Mouse (Mus musculus): ENCODE data around the gene Ophn1.
A peak's percentile ranks its signal among the peaks of the same experiment; 100 is the strongest.

DNA sequence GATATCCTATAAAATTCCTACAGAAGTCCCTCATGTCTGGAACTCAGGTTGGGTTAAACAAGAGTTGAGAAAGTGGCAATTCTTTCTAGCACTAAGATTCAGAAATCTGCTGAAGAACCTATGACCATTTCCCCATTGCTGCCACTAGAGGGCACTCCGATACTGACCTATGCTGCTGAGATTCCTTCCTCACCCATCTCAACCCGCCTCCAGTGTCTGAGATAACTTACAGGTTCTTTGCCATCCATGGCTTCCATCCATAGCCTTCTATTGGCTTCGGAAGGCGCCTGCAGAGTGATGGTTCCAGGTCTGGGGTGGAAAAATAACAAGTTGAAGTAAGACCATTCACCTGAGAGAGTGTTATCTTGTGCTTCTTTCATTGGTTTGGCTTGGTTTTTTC, 189.2 kb downstream of the Ophn1 start:
- peak; percentile 60 for TF ChIP-seq CTCF (IDR thresholded peaks at IDR 0.05; ENCODE audit: low read depth, low read length)
- no peak for TF ChIP-seq POLR2A (IDR thresholded peaks at IDR 0.05; ENCODE audit: borderline replicate concordance, low read depth, low read length)
